Mouse (Mus musculus) large intestine, adult 2 months (tissue): ENCODE measurements around the gene Xlr5a. TPM values are rescaled to one million over a fixed set of nuclear protein-coding genes. Genes with fewer than 3 reads are reported as not detected.
"Not testable (repeated sequence)": the region's sequence is repeated elsewhere in the genome, so short reads cannot be mapped to it uniquely, and the experiment has no call there.

Source experiments
- DNase-seq: peaks from one replicate; pipeline ENCODE4 v3.0.0-alpha.2; 2012; ENCODE audit warnings: low read depth, low spot score
- WGBS: fragments of 180-500 bp; shearing (Covaris S2); methylation state at CpG from one replicate; pipeline ENCODE4 v1.1.7; 2018; 5-methylcytosine and 5-hydroxymethylcytosine counted together
- polyA plus RNA-seq: library from polyadenylated mRNA; depleted of rRNA; stranded (reverse); fragments of >200 nt; gene quantifications from 2 replicates; pipeline ENCODE4 v1.2.3, GENCODE M21; 2012; rRNA removed

Gene Xlr5a
- polyA plus RNA-seq, result not detected in 2 replicates

- WGBS, result 91% methylated on average over 12 of the region's 17 CpGs
- DNase-seq, result not testable (repeated sequence)
Measured at GRCm38 (mm10) chrX:73292876-73293275, at the start of gene Xlr5a, which contains the start of gene Xlr5c. Gene Xlr5a, minus strand, starts transcription at chrX:73292976. Gene Xlr5c, minus strand, starts transcription at chrX:73292976.

GRCm38 (mm10) chrX:73342483-73342895 lies 49.7 kb upstream of the Xlr5a start, which contains the start of gene Zfp275:
Gene Zfp275, plus strand, starts transcription at chrX:73342621.
- WGBS, result 22% methylated on average over 37 of the region's 37 CpGs
- DNase-seq, result no peak

- DNase-seq, result no peak
- whole genome bisulfite sequencing, result 51% methylated on average over 3 of the region's 3 CpGs
Measured at GRCm38 (mm10) chrX:73342068-73342467, 49.3 kb upstream of the Xlr5a start.

- no peak for DNase-seq
- 53% methylated on average over 1 of the region's 1 CpGs for WGBS
Measured at GRCm38 (mm10) chrX:73341473-73341872, 48.7 kb upstream of the Xlr5a start.

GRCm38 (mm10) chrX:73336740-73337139 lies 44.0 kb upstream of the Xlr5a start, which contains the start of gene Gm45015:
Gene Gm45015, minus strand, starts transcription at chrX:73336840.
- WGBS, result 91% methylated on average over 4 of the region's 4 CpGs
- DNase-seq, result no peak

GRCm38 (mm10) chrX:73333548-73333947 lies 40.8 kb upstream of the Xlr5a start:
- DNase-seq, result no peak

GRCm38 (mm10) chrX:73327215-73327614 lies 34.4 kb upstream of the Xlr5a start:
- no peak for DNase-seq
- 67% methylated on average over 2 of the region's 2 CpGs for WGBS

GRCm38 (mm10) chrX:73321029-73321428 lies 28.3 kb upstream of the Xlr5a start:
- no peak for DNase-seq
- WGBS, result 60% methylated on average over 3 of the region's 3 CpGs

- no peak for DNase-seq
- WGBS, result 28% methylated on average over 3 of the region's 3 CpGs
Measured at GRCm38 (mm10) chrX:73312522-73312921, 19.7 kb upstream of the Xlr5a start.

GRCm38 (mm10) chrX:73295745-73296144 lies 3.0 kb upstream of the Xlr5a start:
- DNase-seq, result not testable (repeated sequence)
- 37% methylated on average over 10 of the region's 10 CpGs for WGBS

- 90% methylated on average over 14 of the region's 14 CpGs for WGBS
Measured at GRCm38 (mm10) chrX:73265270-73265669, 27.5 kb downstream of the Xlr5a start, which contains the start of gene Xlr3c. Gene Xlr3c, minus strand, starts transcription at chrX:73265390.

GRCm38 (mm10) chrX:73262428-73262827 lies 30.3 kb downstream of the Xlr5a start:
- DNase-seq, result not testable (repeated sequence)
- WGBS, result 85% methylated on average over 1 of the region's 2 CpGs

More at GRCm38 (mm10) chrX:73265270-73265669, 27.5 kb downstream of the Xlr5a start, which contains the start of gene Xlr3c:
- DNase-seq, result not testable (repeated sequence)

GRCm38 (mm10) chrX:73242821-73243325 lies 49.9 kb downstream of the Xlr5a start, which contains the start of gene Xlr4c:
Gene Xlr4c, minus strand, starts transcription at chrX:73243130.
- DNase-seq, result not testable (repeated sequence)

GRCm38 (mm10) chrX:73229288-73229687 lies 63.5 kb downstream of the Xlr5a start:
- WGBS, result 15% methylated on average over 3 of the region's 3 CpGs
- no peak for DNase-seq

More at GRCm38 (mm10) chrX:73242821-73243325, 49.9 kb downstream of the Xlr5a start, which contains the start of gene Xlr4c:
- WGBS, result 79% methylated on average over 14 of the region's 14 CpGs

GRCm38 (mm10) chrX:73228606-73229214 lies 64.1 kb downstream of the Xlr5a start:
- no peak for DNase-seq
- 23% methylated on average over 50 of the region's 51 CpGs for WGBS

GRCm38 (mm10) chrX:73227914-73228605 lies 64.7 kb downstream of the Xlr5a start, which contains the start of gene F8a:
Gene F8a, plus strand, starts transcription at chrX:73228291.
- DNase-seq, result no peak
- 17% methylated on average over 39 of the region's 39 CpGs for WGBS

- DNase-seq, result no peak
- WGBS, result 67% methylated on average over 1 of the region's 1 CpGs
Measured at GRCm38 (mm10) chrX:73225365-73225764, 67.4 kb downstream of the Xlr5a start.

GRCm38 (mm10) chrX:73213819-73214564 lies 78.8 kb downstream of the Xlr5a start, which contains the start of gene Xlr4b:
Gene Xlr4b, plus strand, starts transcription at chrX:73214333.
- not testable (repeated sequence) for DNase-seq
- WGBS, result 82% methylated on average over 19 of the region's 19 CpGs

GRCm38 (mm10) chrX:73191934-73192333 lies 100.8 kb downstream of the Xlr5a start, which contains the start of gene Xlr3b:
Gene Xlr3b, plus strand, starts transcription at chrX:73192207.
- not testable (repeated sequence) for DNase-seq
- WGBS, result 83% methylated on average over 12 of the region's 12 CpGs
